Mouse (Mus musculus): ENCODE data around the gene Chd9.

DNA sequence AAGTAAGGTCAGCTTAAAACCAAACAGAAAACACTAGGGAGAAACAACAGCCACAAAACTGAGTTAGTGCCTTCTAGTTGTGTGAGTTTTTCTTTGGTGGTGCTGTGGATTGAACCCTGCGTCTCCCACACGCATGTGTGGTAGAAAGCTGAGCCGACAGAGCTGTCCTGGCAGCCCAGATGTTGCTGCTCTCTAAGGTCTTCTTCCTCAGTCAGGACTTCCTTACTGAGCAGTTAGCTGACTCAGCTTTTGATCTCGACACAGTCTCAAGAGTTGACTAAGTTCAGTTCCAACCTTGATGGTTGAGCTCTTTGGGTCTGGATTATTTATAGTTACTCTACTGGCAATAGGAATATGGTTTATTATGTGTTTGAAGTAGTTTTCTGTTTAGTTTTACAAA is 133.5 kb downstream of the Chd9 start:
- no peak for TF ChIP-seq CTCF (conservative IDR thresholded peaks at IDR 0.05; ENCODE audit: insufficient read depth, insufficient read length, low read depth, low read length)
- TF ChIP-seq POLR2A (IDR thresholded peaks at IDR 0.05; ENCODE audit: low read depth, low read length) = no peak
